Mouse (Mus musculus): ENCODE results near the gene Igf2.

GRCm38 (mm10) chr7:142630691-142631090 lies 35.9 kb downstream of the Igf2 start:
- TF ChIP-seq UBTF (IDR thresholded peaks at IDR 0.05; ENCODE audit: low read depth, low read length) (no peak), ETS1 (conservative IDR thresholded peaks at IDR 0.05; ENCODE audit: low read depth, low read length) (no peak), CTCF (conservative IDR thresholded peaks at IDR 0.05 in 1 of 2, IDR thresholded peaks at IDR 0.05 in 1 of 2; ENCODE audit: low read depth in 2 of 2, low read length in 2 of 2) (no peak), KAT2A (IDR thresholded peaks at IDR 0.05; ENCODE audit: insufficient replicate concordance, low read length) (no peak), POLR2AphosphoS2 (IDR thresholded peaks at IDR 0.05; ENCODE audit: low read depth, low read length) (no peak), SMC3 (IDR thresholded peaks at IDR 0.05; ENCODE audit: low read depth, low read length) (no peak), RCOR1 (conservative IDR thresholded peaks at IDR 0.05; ENCODE audit: low read depth, low read length) (no peak), USF1 (IDR thresholded peaks at IDR 0.05; ENCODE audit: low read depth, low read length) (no peak), BHLHE40 (IDR thresholded peaks at IDR 0.05; ENCODE audit: low read depth, low read length) (no peak)

All from CH12.LX (cell line).